Mouse (Mus musculus): ENCODE data around the gene Ppib. TPM values are rescaled to one million over a fixed set of nuclear protein-coding genes. Genes with fewer than 3 reads are reported as not detected.
A peak's percentile ranks its signal among the peaks of the same experiment; 100 is the strongest.

The Ppib gene
- polyA plus RNA-seq, 1 experiment from 2014 or later = 551 TPM

DNA sequence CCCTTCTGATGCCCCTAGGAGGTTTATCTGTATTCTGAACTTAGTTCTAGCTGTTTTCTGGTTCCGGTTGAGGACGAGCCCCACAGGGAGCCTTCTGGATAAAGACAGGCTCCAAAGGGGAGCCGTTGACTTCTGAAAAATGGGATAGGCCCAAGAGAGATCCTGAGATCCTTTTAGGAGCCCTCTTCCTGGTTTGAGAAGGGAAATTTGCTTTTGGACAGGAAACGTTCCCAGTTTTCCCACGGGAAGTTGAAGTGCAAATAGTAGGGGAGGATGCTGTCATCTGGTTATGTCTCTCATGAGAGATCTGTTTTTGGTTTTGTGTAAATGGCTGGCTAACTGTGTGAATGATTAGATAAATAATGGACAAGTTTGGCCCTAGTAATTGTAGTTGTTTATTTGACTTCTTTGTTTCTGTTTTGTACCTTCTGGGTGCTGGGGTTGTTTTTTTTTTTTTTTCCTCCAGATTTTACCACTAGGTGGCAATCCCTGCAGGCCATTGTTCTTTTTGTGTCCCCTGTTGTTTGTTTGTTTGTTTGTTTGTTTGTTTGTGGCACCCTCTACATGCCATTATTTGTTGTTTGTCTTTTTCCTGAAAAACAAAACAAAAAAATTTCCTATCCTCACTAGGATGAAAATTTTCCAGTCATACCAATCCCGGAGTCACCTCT lies 10.0 kb upstream of the Ppib start:
- Histone ChIP-seq H3K9ac (ENCODE audit: low read length) (no peak overlapping the region), H3K27ac (replicated peaks; ENCODE audit: low read depth, low read length) (no peak overlapping the region), H3K36me3 (ENCODE audit: control insufficient read depth, insufficient read depth, low read length) (no peaks in the 10 kb centered on the region), H3K4me3 (ENCODE audit: low read depth, low read length) (no peak overlapping the region), H3K4me1 (ENCODE audit: control insufficient read depth, insufficient read depth, low read length) (no peaks in the 10 kb centered on the region), H3K9me3 (ENCODE audit: control insufficient read depth, low read length) (no peaks in the 10 kb centered on the region; the same call in 1 of the 2 replicates), H3K27me3 (ENCODE audit: control insufficient read depth, insufficient read depth, low read length) (no peaks in the 10 kb centered on the region), H3K4me2 (ENCODE audit: low read depth, severe bottlenecking) (no peak overlapping the region)
- no peak for ATAC-seq (ENCODE audit: insufficient number of reproducible peaks, low FRiP score, low TSS enrichment, low read depth)
- WGBS = 74% methylated on average over 6 of the region's 6 CpGs
- no peak for DNase-seq (ENCODE audit: low spot score)

DNA sequence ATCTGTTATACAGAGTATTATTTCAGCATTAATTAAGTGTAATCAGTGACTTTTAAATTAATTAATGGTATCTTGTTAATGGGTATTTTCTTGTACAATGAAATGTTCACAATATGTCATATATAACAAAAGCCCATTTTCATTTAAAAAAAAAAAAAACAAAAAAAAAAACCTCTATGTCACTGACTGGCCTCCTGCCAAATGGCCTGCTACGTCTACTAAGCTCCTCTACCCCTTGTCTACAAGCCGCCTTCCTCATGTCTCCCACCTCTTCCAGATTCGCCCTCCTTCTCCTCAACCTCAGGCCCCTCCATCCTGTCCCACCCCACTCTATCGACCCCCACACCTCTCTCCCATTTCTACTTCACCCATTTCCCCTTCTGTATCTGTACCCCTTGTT lies 8.5 kb upstream of the Ppib start:
- ATAC-seq (ENCODE audit: insufficient number of reproducible peaks, low FRiP score, low TSS enrichment, low read depth) = no peak

DNA sequence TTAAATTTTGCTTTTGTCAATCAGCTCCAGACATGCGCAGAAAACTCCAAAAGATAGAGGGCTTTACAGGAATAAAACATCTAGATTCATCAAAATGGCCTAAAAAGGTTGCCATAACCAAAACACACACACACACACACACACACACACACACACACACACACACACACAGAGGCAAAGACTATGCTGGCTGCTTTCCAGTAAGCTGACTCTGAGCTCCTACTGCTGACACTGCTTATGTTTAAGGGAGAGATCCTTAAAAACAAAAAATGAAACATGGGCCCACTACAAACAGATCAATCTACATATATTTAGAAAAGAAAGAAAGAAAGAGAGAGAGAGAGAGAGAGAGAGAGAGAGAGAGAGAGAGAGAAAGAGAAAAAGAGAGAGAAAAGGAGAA lies 7.3 kb upstream of the Ppib start:
- H3K27me3 ChIP-seq (ENCODE audit: control insufficient read depth, insufficient read depth, low read length) = no peaks in the 10 kb centered on the region
- ATAC-seq (ENCODE audit: insufficient number of reproducible peaks, low FRiP score, low TSS enrichment, low read depth) (no peak), DNase-seq (ENCODE audit: low spot score) (no peak)
- H3K4me2 ChIP-seq (ENCODE audit: low read depth, severe bottlenecking) = no peak overlapping the region
- H3K36me3 ChIP-seq (ENCODE audit: control insufficient read depth, insufficient read depth, low read length) = no peaks in the 10 kb centered on the region
- no peaks in the 10 kb centered on the region for H3K4me1 ChIP-seq (ENCODE audit: control insufficient read depth, insufficient read depth, low read length)
- WGBS = 84% methylated on average over 1 of the region's 1 CpGs
- H3K9ac ChIP-seq (ENCODE audit: low read length) = no peak overlapping the region
- no peak overlapping the region for H3K27ac ChIP-seq (replicated peaks; ENCODE audit: low read depth, low read length)
- no peaks in the 10 kb centered on the region; the same call in 1 of the 2 replicates for H3K9me3 ChIP-seq (ENCODE audit: control insufficient read depth, low read length)
- H3K4me3 ChIP-seq (ENCODE audit: low read depth, low read length) = no peak overlapping the region

More for the DNA sequence above, 8.5 kb upstream of the Ppib start:
- H3K4me1 ChIP-seq (ENCODE audit: control insufficient read depth, insufficient read depth, low read length) = no peaks in the 10 kb centered on the region
- H3K9me3 ChIP-seq (ENCODE audit: control insufficient read depth, low read length) = no peaks in the 10 kb centered on the region; the same call in 1 of the 2 replicates
- H3K4me3 ChIP-seq (ENCODE audit: low read depth, low read length) = no peak overlapping the region
- DNase-seq (ENCODE audit: low spot score) = no peak
- WGBS = 81% methylated on average over 4 of the region's 4 CpGs
- no peak overlapping the region for H3K4me2 ChIP-seq (ENCODE audit: low read depth, severe bottlenecking)
- H3K36me3 ChIP-seq (ENCODE audit: control insufficient read depth, insufficient read depth, low read length) = no peaks in the 10 kb centered on the region
- no peaks in the 10 kb centered on the region for H3K27me3 ChIP-seq (ENCODE audit: control insufficient read depth, insufficient read depth, low read length)
- no peak overlapping the region for H3K27ac ChIP-seq (replicated peaks; ENCODE audit: low read depth, low read length)
- H3K9ac ChIP-seq (ENCODE audit: low read length) = no peak overlapping the region

DNA sequence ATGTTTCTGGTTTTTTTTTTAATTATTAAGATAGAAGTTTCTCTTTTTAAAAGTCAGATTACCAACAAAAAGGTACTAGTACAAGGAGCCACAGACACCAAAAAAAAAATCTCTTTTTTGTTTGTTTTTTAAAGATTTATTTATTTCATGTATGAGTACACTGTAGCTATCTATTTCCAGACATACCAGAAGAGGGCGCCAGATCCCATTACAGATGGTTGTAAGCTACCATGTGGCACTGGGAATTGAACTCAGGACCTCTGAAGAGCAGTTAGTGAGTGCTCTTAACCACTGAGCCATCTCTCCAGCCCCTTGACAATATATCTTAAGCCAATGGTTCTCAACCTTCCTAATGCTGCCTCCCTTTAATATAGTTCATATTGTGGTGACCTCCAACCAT lies 6.4 kb upstream of the Ppib start:
- Histone ChIP-seq H3K9ac (ENCODE audit: low read length) (no peak overlapping the region), H3K4me3 (ENCODE audit: low read depth, low read length) (no peak overlapping the region), H3K9me3 (ENCODE audit: control insufficient read depth, low read length) (no peaks in the 10 kb centered on the region; the same call in 1 of the 2 replicates), H3K27me3 (ENCODE audit: control insufficient read depth, insufficient read depth, low read length) (no peaks in the 10 kb centered on the region), H3K4me2 (ENCODE audit: low read depth, severe bottlenecking) (no peak overlapping the region), H3K36me3 (ENCODE audit: control insufficient read depth, insufficient read depth, low read length) (no peaks in the 10 kb centered on the region), H3K27ac (replicated peaks; ENCODE audit: low read depth, low read length) (no peak overlapping the region), H3K4me1 (ENCODE audit: control insufficient read depth, insufficient read depth, low read length) (no peaks in the 10 kb centered on the region)
- DNase-seq (ENCODE audit: low spot score) (no peak), ATAC-seq (ENCODE audit: insufficient number of reproducible peaks, low FRiP score, low TSS enrichment, low read depth) (no peak)
- 43% methylated on average over 1 of the region's 1 CpGs for WGBS

GRCm38 (mm10) chr9:66060308-66060647 lies 256 bp downstream of the Ppib start:
- Histone ChIP-seq H3K9ac (ENCODE audit: low read length) (peak overlapping the region; percentile 75), H3K4me3 (ENCODE audit: low read depth, low read length) (peak overlapping the region; percentile 61), H3K9me3 (ENCODE audit: control insufficient read depth, low read length) (no peaks in the 10 kb centered on the region), H3K27me3 (ENCODE audit: control insufficient read depth, insufficient read depth, low read length) (no peaks in the 10 kb centered on the region), H3K27ac (replicated peaks; ENCODE audit: low read depth, low read length) (no peak overlapping the region), H3K4me2 (ENCODE audit: low read depth, severe bottlenecking) (peak overlapping the region; percentile 54), H3K36me3 (ENCODE audit: control insufficient read depth, insufficient read depth, low read length) (peaks cover 22% of the 10 kb centered on the region), H3K4me1 (ENCODE audit: control insufficient read depth, insufficient read depth, low read length) (no peaks in the 10 kb centered on the region; the same call in 1 of the 2 replicates)
- peak; percentile 40; the same call in 1 of the 2 replicates for ATAC-seq (ENCODE audit: insufficient number of reproducible peaks, low FRiP score, low TSS enrichment, low read depth)
- no peak for DNase-seq (ENCODE audit: low spot score)
- 0% methylated on average over 20 of the region's 20 CpGs for WGBS

DNA sequence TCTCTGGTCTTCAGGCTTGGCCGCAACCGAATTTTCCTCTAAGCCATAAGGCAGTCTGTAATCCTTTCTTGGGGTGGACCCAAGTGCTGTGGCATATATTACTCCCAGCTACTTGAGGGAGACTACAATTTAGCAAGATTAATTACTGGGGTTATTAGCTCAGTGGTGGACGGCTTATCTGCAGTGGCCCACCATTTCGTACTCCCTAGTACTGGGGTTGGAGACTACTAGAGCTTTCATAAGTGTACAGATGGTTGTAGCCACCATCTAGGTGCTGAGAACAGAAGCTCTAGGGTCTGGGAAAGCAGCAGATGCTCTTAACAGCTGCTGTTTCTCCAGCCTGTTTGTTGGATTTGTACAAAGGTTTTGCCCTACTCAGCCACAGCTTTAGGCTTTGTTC lies 964 bp downstream of the Ppib start:
- peak overlapping the region; percentile 75 for H3K9ac ChIP-seq (ENCODE audit: low read length)
- peak overlapping the region; percentile 54 for H3K4me2 ChIP-seq (ENCODE audit: low read depth, severe bottlenecking)
- H3K4me3 ChIP-seq (ENCODE audit: low read depth, low read length) = peak overlapping the region; percentile 61
- H3K4me1 ChIP-seq (ENCODE audit: control insufficient read depth, insufficient read depth, low read length) = no peaks in the 10 kb centered on the region; the same call in 1 of the 2 replicates
- H3K27ac ChIP-seq (replicated peaks; ENCODE audit: low read depth, low read length) = no peak overlapping the region
- 31% methylated on average over 4 of the region's 4 CpGs for WGBS
- H3K36me3 ChIP-seq (ENCODE audit: control insufficient read depth, insufficient read depth, low read length) = peaks cover 29% of the 10 kb centered on the region
- H3K9me3 ChIP-seq (ENCODE audit: control insufficient read depth, low read length) = no peaks in the 10 kb centered on the region
- ATAC-seq (ENCODE audit: insufficient number of reproducible peaks, low FRiP score, low TSS enrichment, low read depth) (no peak), DNase-seq (ENCODE audit: low spot score) (no peak)
- no peaks in the 10 kb centered on the region for H3K27me3 ChIP-seq (ENCODE audit: control insufficient read depth, insufficient read depth, low read length)

GRCm38 (mm10) chr9:66061656-66062055 lies 1.6 kb downstream of the Ppib start:
- DNase-seq (ENCODE audit: low spot score) = no peak
- Histone ChIP-seq H3K4me3 (ENCODE audit: low read depth, low read length) (peak overlapping the region; percentile 61; the same call in 1 of the 2 replicates), H3K27ac (replicated peaks; ENCODE audit: low read depth, low read length) (no peak overlapping the region), H3K4me2 (ENCODE audit: low read depth, severe bottlenecking) (peak overlapping the region; percentile 54; the same call in 1 of the 2 replicates), H3K36me3 (ENCODE audit: control insufficient read depth, insufficient read depth, low read length) (peaks cover 34% of the 10 kb centered on the region), H3K27me3 (ENCODE audit: control insufficient read depth, insufficient read depth, low read length) (no peaks in the 10 kb centered on the region), H3K9me3 (ENCODE audit: control insufficient read depth, low read length) (no peaks in the 10 kb centered on the region), H3K4me1 (ENCODE audit: control insufficient read depth, insufficient read depth, low read length) (no peaks in the 10 kb centered on the region; the same call in 1 of the 2 replicates), H3K9ac (ENCODE audit: low read length) (no peak overlapping the region)
- 85% methylated on average over 3 of the region's 3 CpGs for WGBS
- ATAC-seq (ENCODE audit: insufficient number of reproducible peaks, low FRiP score, low TSS enrichment, low read depth) = no peak

- no peak overlapping the region for H3K4me2 ChIP-seq (ENCODE audit: low read depth, severe bottlenecking)
- H3K9me3 ChIP-seq (ENCODE audit: control insufficient read depth, low read length) = no peaks in the 10 kb centered on the region
- no peak for DNase-seq (ENCODE audit: low spot score)
- H3K27me3 ChIP-seq (ENCODE audit: control insufficient read depth, insufficient read depth, low read length) = peaks cover 8% of the 10 kb centered on the region; the same call in 1 of the 2 replicates
- H3K4me3 ChIP-seq (ENCODE audit: low read depth, low read length) = no peak overlapping the region
- H3K4me1 ChIP-seq (ENCODE audit: control insufficient read depth, insufficient read depth, low read length) = no peaks in the 10 kb centered on the region; the same call in 1 of the 2 replicates
- no peak overlapping the region for H3K27ac ChIP-seq (replicated peaks; ENCODE audit: low read depth, low read length)
- WGBS = 95% methylated on average over 3 of the region's 3 CpGs
- peaks cover 38% of the 10 kb centered on the region for H3K36me3 ChIP-seq (ENCODE audit: control insufficient read depth, insufficient read depth, low read length)
- H3K9ac ChIP-seq (ENCODE audit: low read length) = no peak overlapping the region
- no peak for ATAC-seq (ENCODE audit: insufficient number of reproducible peaks, low FRiP score, low TSS enrichment, low read depth)
Observed at GRCm38 (mm10) chr9:66063446-66063845, 3.4 kb downstream of the Ppib start.

- peaks cover 38% of the 10 kb centered on the region for H3K36me3 ChIP-seq (ENCODE audit: control insufficient read depth, insufficient read depth, low read length)
- no peak overlapping the region for H3K9ac ChIP-seq (ENCODE audit: low read length)
- peaks cover 6% of the 10 kb centered on the region for H3K4me1 ChIP-seq (ENCODE audit: control insufficient read depth, insufficient read depth, low read length)
- no peaks in the 10 kb centered on the region for H3K9me3 ChIP-seq (ENCODE audit: control insufficient read depth, low read length)
- H3K4me2 ChIP-seq (ENCODE audit: low read depth, severe bottlenecking) = no peak overlapping the region
- no peak for ATAC-seq (ENCODE audit: insufficient number of reproducible peaks, low FRiP score, low TSS enrichment, low read depth)
- WGBS = 94% methylated on average over 11 of the region's 11 CpGs
- no peak overlapping the region for H3K4me3 ChIP-seq (ENCODE audit: low read depth, low read length)
- peaks cover 16% of the 10 kb centered on the region for H3K27me3 ChIP-seq (ENCODE audit: control insufficient read depth, insufficient read depth, low read length)
- no peak for DNase-seq (ENCODE audit: low spot score)
- H3K27ac ChIP-seq (replicated peaks; ENCODE audit: low read depth, low read length) = no peak overlapping the region
Observed at GRCm38 (mm10) chr9:66064316-66064715, 4.3 kb downstream of the Ppib start.

All from limb, embryonic 11.5 days (tissue).